Mouse (Mus musculus): Measurements from ENCODE around the gene Top3a. TPM values are rescaled to one million over a fixed set of nuclear protein-coding genes. Genes with fewer than 3 reads are reported as not detected.

The Top3a gene
- polyA plus RNA-seq, 1 experiment = 7.3 TPM

- Histone ChIP-seq H3K36me3 (ENCODE audit: control insufficient read depth, insufficient read depth, low read length) (peaks cover 76% of the 10 kb centered on the region), H3K4me3 (ENCODE audit: extremely low read depth, insufficient read depth, insufficient read length) (no peak overlapping the region)
- 70% methylated on average over 5 of the region's 5 CpGs for WGBS
Observed at GRCm38 (mm10) chr11:60719263-60719662, 57.9 kb downstream of the Top3a start.

GRCm38 (mm10) chr11:60715833-60716232 is 61.3 kb downstream of the Top3a start:
- peaks cover 84% of the 10 kb centered on the region for H3K36me3 ChIP-seq (ENCODE audit: control insufficient read depth, insufficient read depth, low read length)
- no peak for DNase-seq (ENCODE audit: low read depth in 1 of 2, low spot score in 2 of 2)
- H3K27ac ChIP-seq (ENCODE audit: insufficient read depth, low read length) = no peak overlapping the region
- H3K4me1 ChIP-seq (ENCODE audit: control insufficient read depth, insufficient read depth, insufficient read length) = no peaks in the 10 kb centered on the region
- 90% methylated on average over 5 of the region's 5 CpGs for WGBS
- no peak overlapping the region for H3K4me3 ChIP-seq (ENCODE audit: extremely low read depth, insufficient read depth, insufficient read length)
- H3K27me3 ChIP-seq (ENCODE audit: control insufficient read depth, insufficient read depth, low read length) = no peaks in the 10 kb centered on the region
- TF ChIP-seq CTCF (IDR thresholded peaks at IDR 0.05; ENCODE audit: extremely low read depth, insufficient read depth, insufficient read length, insufficient replicate concordance) (no peak), POLR2A (IDR thresholded peaks at IDR 0.05; ENCODE audit: low read depth, low read length) (no peak)

More at GRCm38 (mm10) chr11:60719263-60719662, 57.9 kb downstream of the Top3a start:
- no peaks in the 10 kb centered on the region for H3K4me1 ChIP-seq (ENCODE audit: control insufficient read depth, insufficient read depth, insufficient read length)
- H3K27ac ChIP-seq (ENCODE audit: insufficient read depth, low read length) = no peak overlapping the region
- no peak for DNase-seq (ENCODE audit: low read depth in 1 of 2, low spot score in 2 of 2)
- no peaks in the 10 kb centered on the region for H3K27me3 ChIP-seq (ENCODE audit: control insufficient read depth, insufficient read depth, low read length)
- TF ChIP-seq CTCF (IDR thresholded peaks at IDR 0.05; ENCODE audit: extremely low read depth, insufficient read depth, insufficient read length, insufficient replicate concordance) (no peak), POLR2A (IDR thresholded peaks at IDR 0.05; ENCODE audit: low read depth, low read length) (no peak)

GRCm38 (mm10) chr11:60712639-60713255 is 64.4 kb downstream of the Top3a start:
- Histone ChIP-seq H3K27ac (ENCODE audit: insufficient read depth, low read length) (no peak overlapping the region), H3K4me1 (ENCODE audit: control insufficient read depth, insufficient read depth, insufficient read length) (no peaks in the 10 kb centered on the region), H3K4me3 (ENCODE audit: extremely low read depth, insufficient read depth, insufficient read length) (no peak overlapping the region), H3K36me3 (ENCODE audit: control insufficient read depth, insufficient read depth, low read length) (peaks cover 65% of the 10 kb centered on the region), H3K27me3 (ENCODE audit: control insufficient read depth, insufficient read depth, low read length) (no peaks in the 10 kb centered on the region)
- 94% methylated on average over 13 of the region's 13 CpGs for WGBS
- no peak for TF ChIP-seq POLR2A (IDR thresholded peaks at IDR 0.05; ENCODE audit: low read depth, low read length)
- no peak for TF ChIP-seq CTCF (IDR thresholded peaks at IDR 0.05; ENCODE audit: extremely low read depth, insufficient read depth, insufficient read length, insufficient replicate concordance)
- no peak for DNase-seq (ENCODE audit: low read depth in 1 of 2, low spot score in 2 of 2)

DNA sequence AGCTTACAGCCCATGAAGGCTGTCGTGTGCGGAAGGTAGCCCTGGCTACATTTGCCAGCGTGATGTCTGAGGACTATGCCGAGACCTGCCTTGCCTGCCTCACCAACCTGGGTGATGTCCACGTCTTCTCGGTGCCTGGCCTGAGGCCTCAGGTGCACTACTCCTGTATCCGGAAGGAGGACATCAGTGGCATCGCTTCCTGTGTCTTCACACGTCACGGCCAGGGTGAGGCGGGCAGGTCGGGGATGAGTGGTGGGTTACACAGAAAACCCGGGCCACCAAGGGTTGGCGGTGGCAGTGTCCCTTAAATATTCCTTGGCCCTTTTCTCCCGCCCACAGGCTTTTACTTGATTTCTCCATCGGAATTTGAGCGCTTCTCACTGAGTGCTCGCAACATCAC is 65.1 kb downstream of the Top3a start:
- no peak for DNase-seq (ENCODE audit: low read depth in 1 of 2, low spot score in 2 of 2)
- Histone ChIP-seq H3K4me1 (ENCODE audit: control insufficient read depth, insufficient read depth, insufficient read length) (no peaks in the 10 kb centered on the region; the same call in 1 of the 2 replicates), H3K36me3 (ENCODE audit: control insufficient read depth, insufficient read depth, low read length) (peaks cover 67% of the 10 kb centered on the region), H3K27me3 (ENCODE audit: control insufficient read depth, insufficient read depth, low read length) (no peaks in the 10 kb centered on the region), H3K27ac (ENCODE audit: insufficient read depth, low read length) (no peak overlapping the region), H3K4me3 (ENCODE audit: extremely low read depth, insufficient read depth, insufficient read length) (no peak overlapping the region)
- WGBS = 94% methylated on average over 18 of the region's 18 CpGs
- TF ChIP-seq CTCF (IDR thresholded peaks at IDR 0.05; ENCODE audit: extremely low read depth, insufficient read depth, insufficient read length, insufficient replicate concordance) = no peak
- TF ChIP-seq POLR2A (IDR thresholded peaks at IDR 0.05; ENCODE audit: low read depth, low read length) = no peak

- Histone ChIP-seq H3K36me3 (ENCODE audit: control insufficient read depth, insufficient read depth, low read length) (peaks cover 66% of the 10 kb centered on the region), H3K4me3 (ENCODE audit: extremely low read depth, insufficient read depth, insufficient read length) (no peak overlapping the region)
- 95% methylated on average over 17 of the region's 17 CpGs for WGBS
Observed at GRCm38 (mm10) chr11:60711218-60711617, 65.9 kb downstream of the Top3a start.

DNA sequence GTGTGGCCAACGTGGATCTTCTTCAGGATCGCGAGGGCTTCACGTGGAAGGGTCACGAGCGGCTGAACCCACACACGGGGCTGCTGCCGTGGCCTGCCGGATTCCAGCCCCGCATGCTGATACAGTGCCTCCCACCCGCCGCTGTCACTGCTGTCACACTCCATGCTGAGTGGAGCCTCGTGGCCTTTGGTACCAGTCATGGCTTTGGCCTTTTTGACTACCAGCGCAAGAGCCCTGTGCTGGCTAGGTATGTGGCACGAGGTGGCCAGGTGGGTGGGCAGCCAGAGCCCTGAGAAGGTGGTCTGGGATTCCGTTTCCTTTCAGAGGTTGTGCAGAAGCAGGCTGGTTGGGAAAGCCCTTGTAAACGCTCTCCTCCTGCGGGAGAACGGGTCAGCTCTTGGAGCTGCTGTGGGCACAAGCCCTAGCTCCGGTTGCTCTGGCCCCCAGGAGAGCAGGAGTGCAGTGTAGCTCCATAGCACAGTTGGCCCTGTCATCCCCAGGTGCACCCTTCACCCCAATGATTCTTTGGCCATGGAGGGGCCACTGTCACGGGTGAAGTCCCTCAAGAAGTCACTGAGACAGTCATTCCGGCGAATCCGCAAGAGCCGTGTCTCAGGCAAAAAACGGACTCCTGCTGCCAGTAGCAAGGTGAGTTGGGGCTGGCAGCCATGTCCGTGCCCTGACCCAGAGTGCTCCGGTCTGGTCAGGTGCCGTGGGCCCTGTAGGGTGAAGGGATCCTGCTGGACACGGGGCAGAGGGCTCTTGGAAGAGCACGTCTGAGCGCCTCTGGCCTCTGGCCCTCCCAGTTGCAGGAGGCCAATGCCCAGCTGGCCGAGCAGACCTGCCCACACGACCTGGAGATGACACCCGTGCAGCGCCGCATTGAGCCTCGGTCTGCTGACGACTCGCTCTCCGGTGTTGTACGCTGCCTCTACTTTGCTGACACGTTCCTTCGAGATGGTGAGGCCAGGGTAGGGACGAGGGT is 67.4 kb downstream of the Top3a start:
- no peak for DNase-seq (ENCODE audit: low read depth in 1 of 2, low spot score in 2 of 2)
- no peaks in the 10 kb centered on the region; the same call in 1 of the 2 replicates for H3K4me1 ChIP-seq (ENCODE audit: control insufficient read depth, insufficient read depth, insufficient read length)
- H3K27me3 ChIP-seq (ENCODE audit: control insufficient read depth, insufficient read depth, low read length) = no peaks in the 10 kb centered on the region
- no peak overlapping the region for H3K4me3 ChIP-seq (ENCODE audit: extremely low read depth, insufficient read depth, insufficient read length)
- 95% methylated on average over 45 of the region's 45 CpGs for WGBS
- TF ChIP-seq CTCF (IDR thresholded peaks at IDR 0.05; ENCODE audit: extremely low read depth, insufficient read depth, insufficient read length, insufficient replicate concordance) (no peak), POLR2A (IDR thresholded peaks at IDR 0.05; ENCODE audit: low read depth, low read length) (no peak)
- H3K27ac ChIP-seq (ENCODE audit: insufficient read depth, low read length) = no peak overlapping the region
- H3K36me3 ChIP-seq (ENCODE audit: control insufficient read depth, insufficient read depth, low read length) = peaks cover 55% of the 10 kb centered on the region

More at GRCm38 (mm10) chr11:60711218-60711617, 65.9 kb downstream of the Top3a start:
- Histone ChIP-seq H3K27me3 (ENCODE audit: control insufficient read depth, insufficient read depth, low read length) (no peaks in the 10 kb centered on the region), H3K27ac (ENCODE audit: insufficient read depth, low read length) (no peak overlapping the region), H3K4me1 (ENCODE audit: control insufficient read depth, insufficient read depth, insufficient read length) (no peaks in the 10 kb centered on the region; the same call in 1 of the 2 replicates)
- TF ChIP-seq POLR2A (IDR thresholded peaks at IDR 0.05; ENCODE audit: low read depth, low read length) (no peak), CTCF (IDR thresholded peaks at IDR 0.05; ENCODE audit: extremely low read depth, insufficient read depth, insufficient read length, insufficient replicate concordance) (no peak)
- no peak for DNase-seq (ENCODE audit: low read depth in 1 of 2, low spot score in 2 of 2)
